Comparison of ENCODE assay signal across 9 mouse cellular contexts in the genomic region with DNA sequence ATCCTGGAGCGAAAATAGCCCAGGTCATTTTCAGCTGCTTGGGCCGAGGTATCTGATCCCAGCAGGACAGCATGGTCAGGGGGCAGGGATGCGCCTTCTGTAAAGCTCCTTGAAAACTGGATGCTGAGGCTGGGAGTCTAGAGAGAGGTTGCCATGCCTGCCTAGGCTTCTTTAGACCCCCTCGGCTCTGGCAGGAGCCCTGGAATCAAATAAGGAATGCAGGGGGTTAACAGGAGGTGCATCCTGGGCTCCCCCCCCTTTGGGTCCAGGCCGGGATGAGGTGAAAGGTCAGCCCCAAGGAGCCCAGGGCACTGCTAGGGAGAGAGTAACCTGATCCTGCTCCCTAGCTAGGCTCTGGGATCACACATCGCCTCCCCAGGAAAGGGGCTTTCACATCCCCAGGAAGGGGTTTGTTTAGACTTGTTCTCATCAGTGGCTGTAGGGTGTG. TPM values are rescaled to one million over a fixed set of nuclear protein-coding genes. Genes with fewer than 3 reads are reported as not detected.
DNase-seq lines count a peak whose midpoint lies in the region; ATAC-seq and TF ChIP-seq lines count a peak whose summit lies in the region.
"Had no signal": no experiment of that assay in that cellular context is flagged by ENCODE, and none has a peak within 500 bp of the region (broad histone marks: within the 10 kb centered on the region; RNA-seq: fewer than 3 reads in every experiment).

No protein-coding gene starts in this region.

- ATAC-seq in liver, embryonic 12.5 days = no peak
- no peak for ATAC-seq in limb, embryonic 14.5 days (ENCODE audit: low FRiP score, low read depth)
- ATAC-seq in stomach, embryonic 16.5 days (ENCODE audit: insufficient read depth, low FRiP score) = no peak

- peak; percentile 61 for DNase-seq in gastrocnemius, adult 2 months
- DNase-seq in gastrocnemius, adult 18-20 months (ENCODE audit: low spot score) = no peak
- no peak for DNase-seq in liver
- DNase-seq in limb, embryonic 14.5 days (ENCODE audit: low spot score) = no peak
- no peak for DNase-seq in spleen, postnatal 10 days (ENCODE audit: low spot score in 2 of 2)
- no peak for DNase-seq in left cerebral cortex, postnatal 25 days (ENCODE audit: low spot score in 2 of 2)
- DNase-seq: thymus, postnatal 25 days had no signal

- no peaks in the 10 kb centered on the region for H3K36me3 ChIP-seq in liver, embryonic 12.5 days
- no peaks in the 10 kb centered on the region; the same call in 1 of the 2 replicates for H3K36me3 ChIP-seq in limb, embryonic 14.5 days (ENCODE audit: control insufficient read depth, insufficient read depth, low read length)
- H3K36me3 ChIP-seq in stomach, embryonic 16.5 days (ENCODE audit: control insufficient read depth, insufficient read depth, low read length) = no peaks in the 10 kb centered on the region

- H3K9me3 ChIP-seq in liver, embryonic 12.5 days (replicated peaks) = no peaks in the 10 kb centered on the region
- H3K9me3 ChIP-seq in limb, embryonic 14.5 days (ENCODE audit: control insufficient read depth, low read length) = no peaks in the 10 kb centered on the region
- H3K9me3 ChIP-seq in stomach, embryonic 16.5 days (replicated peaks; ENCODE audit: control insufficient read depth, low read length) = no peaks in the 10 kb centered on the region

- intact Hi-C loops in gastrocnemius, adult 2 months (cut with DNase I) = no loop called here
- intact Hi-C loops in left cerebral cortex, postnatal 25 days (cut with DNase I) = no loop called here

- H3K4me2 ChIP-seq in liver, embryonic 12.5 days = no peak overlapping the region
- 0 out of 2 replicates have a peak overlapping the region, but pooled peaks have one; percentile 11 for H3K4me2 ChIP-seq in limb, embryonic 14.5 days (replicated peaks; ENCODE audit: low read depth, low read length, severe bottlenecking)
- H3K4me2 ChIP-seq in stomach, embryonic 16.5 days (ENCODE audit: low read depth, low read length) = no peak overlapping the region

- no peak for TF ChIP-seq CTCF in gastrocnemius, adult 2 months (IDR thresholded peaks at IDR 0.05)

- H3K27ac ChIP-seq in gastrocnemius, adult 2 months = peak overlapping the region; percentile 94
- 0 out of 2 replicates have a peak overlapping the region, but pooled peaks have one; percentile 53 for H3K27ac ChIP-seq in liver, embryonic 12.5 days
- H3K27ac ChIP-seq in limb, embryonic 14.5 days (replicated peaks; ENCODE audit: low read depth, low read length) = peak overlapping the region; percentile 81
- no peak overlapping the region for H3K27ac ChIP-seq in stomach, embryonic 16.5 days (ENCODE audit: low read length)

- peaks cover 42% of the 10 kb centered on the region for H3K27me3 ChIP-seq in liver, embryonic 12.5 days (replicated peaks)
- H3K27me3 ChIP-seq in limb, embryonic 14.5 days (ENCODE audit: control insufficient read depth, insufficient read depth, low read length) = no peaks in the 10 kb centered on the region
- no peaks in the 10 kb centered on the region for H3K27me3 ChIP-seq in stomach, embryonic 16.5 days (ENCODE audit: control insufficient read depth, insufficient read depth, low read length)

- H3K4me3 ChIP-seq in gastrocnemius, adult 2 months = peak overlapping the region; percentile 37
- no peak overlapping the region for H3K4me3 ChIP-seq in liver, embryonic 12.5 days
- no peak overlapping the region for H3K4me3 ChIP-seq in limb, embryonic 14.5 days (replicated peaks; ENCODE audit: low read length)
- no peak overlapping the region for H3K4me3 ChIP-seq in stomach, embryonic 16.5 days (replicated peaks; ENCODE audit: low read length)

- WGBS in liver, embryonic 12.5 days (ENCODE audit: insufficient replicate concordance) = 56% methylated on average over 6 of the region's 6 CpGs
- WGBS in limb, embryonic 14.5 days = 29% methylated on average over 5 of the region's 6 CpGs
- WGBS in stomach, embryonic 16.5 days = 42% methylated on average over 6 of the region's 6 CpGs

- peaks cover 91% of the 10 kb centered on the region for H3K4me1 ChIP-seq in liver, embryonic 12.5 days
- H3K4me1 ChIP-seq in limb, embryonic 14.5 days (ENCODE audit: control insufficient read depth, insufficient read depth, low read length) = peaks cover 98% of the 10 kb centered on the region
- peaks cover 94% of the 10 kb centered on the region for H3K4me1 ChIP-seq in stomach, embryonic 16.5 days (ENCODE audit: control insufficient read depth, insufficient read depth, low read length)

- no peak for TF ChIP-seq POLR2A in limb, embryonic 14.5 days (IDR thresholded peaks at IDR 0.05; ENCODE audit: borderline replicate concordance, extremely low read depth, insufficient read depth, insufficient read length)

- no peak overlapping the region for H3K9ac ChIP-seq in liver, embryonic 12.5 days
- no peak overlapping the region for H3K9ac ChIP-seq in limb, embryonic 14.5 days (ENCODE audit: low read depth, low read length, severe bottlenecking)
- H3K9ac ChIP-seq in stomach, embryonic 16.5 days (ENCODE audit: low read length) = peak overlapping the region; percentile 8; the same call in 1 of the 2 replicates

RNA-seq across cellular contexts. Expression of a gene that starts 33.6 kb away (rescaled TPM):
- 10 to 100 TPM; 30.2 to 55.1 TPM for total RNA-seq in gastrocnemius, adult 2 months (2021)
- total RNA-seq in gastrocnemius, adult 18-20 months (2021) = 10 to 100 TPM; 40.6 to 41.6 TPM
- polyA plus RNA-seq in liver, embryonic 12.5 days (2016; fragmentation: Nextera tagmentation; extraction: Ambion mirVana) = 2.9 and 3.2 TPM in 2 replicates
- polyA plus RNA-seq in limb, embryonic 14.5 days (2012; rRNA removed) = 29.6 and 41.0 TPM in 2 replicates
- polyA plus RNA-seq in limb, embryonic 14.5 days (2014; fragmentation: Nextera tagmentation; extraction: Ambion mirVana) = 12.9 and 15.6 TPM in 2 replicates
- 4.9 and 7.1 TPM in 2 replicates for polyA plus RNA-seq in stomach, embryonic 16.5 days (2015; fragmentation: Nextera tagmentation; extraction: Ambion mirVana)
- total RNA-seq in left cerebral cortex, postnatal 25 days (2021) = 10 to 100 TPM; 88.2 to 97.6 TPM
